Mouse (Mus musculus) adrenal gland, adult 18-20 months (tissue): Measurements from ENCODE around the gene Pde4dip. TPM values are rescaled to one million over a fixed set of nuclear protein-coding genes. Genes with fewer than 3 reads are reported as not detected.
A peak's percentile ranks its signal among the peaks of the same experiment; 100 is the strongest.

Experiments used
- DNase-seq, 2 experiments: peaks; one replicate each; pipeline ENCODE4 v3.0.0; 2021 to 2022; ENCODE audit warnings: low spot score in 2 of 2
- total RNA-seq, 2 experiments: library from RNA; stranded (reverse); gene quantifications; 1 replicate in 1 of 2; 2 replicates in 1 of 2; pipeline ENCODE4 v1.2.3; 2021

Pde4dip gene
- total RNA-seq, 2 experiments from 2014 or later = 24.8 to 32.6 TPM

GRCm38 (mm10) chr3:97803675-97804074, 84.8 kb downstream of the Pde4dip start:
- no peak for DNase-seq

- DNase-seq = no peak
Measured at GRCm38 (mm10) chr3:97802927-97803326, 85.6 kb downstream of the Pde4dip start.

DNA sequence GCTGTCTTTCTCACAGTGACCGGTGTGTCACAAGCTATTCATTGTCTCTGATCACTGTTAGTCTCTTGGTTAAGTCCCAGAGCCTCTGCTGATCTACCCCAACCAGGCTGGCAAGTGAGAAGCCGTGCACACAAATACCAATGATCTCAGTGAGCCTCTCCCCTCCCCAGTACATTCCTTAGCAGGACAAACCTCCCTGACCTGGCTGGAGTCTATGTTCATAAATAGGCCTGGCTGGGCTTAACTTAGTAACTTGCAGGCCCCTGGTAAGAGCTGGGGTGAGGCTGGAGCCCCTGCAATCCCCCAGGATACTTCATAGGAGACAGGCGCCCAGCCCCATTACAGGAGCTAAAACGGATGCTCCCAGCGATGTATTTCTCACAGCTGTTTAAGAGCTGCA, 86.2 kb downstream of the Pde4dip start:
- no peak for DNase-seq

DNA sequence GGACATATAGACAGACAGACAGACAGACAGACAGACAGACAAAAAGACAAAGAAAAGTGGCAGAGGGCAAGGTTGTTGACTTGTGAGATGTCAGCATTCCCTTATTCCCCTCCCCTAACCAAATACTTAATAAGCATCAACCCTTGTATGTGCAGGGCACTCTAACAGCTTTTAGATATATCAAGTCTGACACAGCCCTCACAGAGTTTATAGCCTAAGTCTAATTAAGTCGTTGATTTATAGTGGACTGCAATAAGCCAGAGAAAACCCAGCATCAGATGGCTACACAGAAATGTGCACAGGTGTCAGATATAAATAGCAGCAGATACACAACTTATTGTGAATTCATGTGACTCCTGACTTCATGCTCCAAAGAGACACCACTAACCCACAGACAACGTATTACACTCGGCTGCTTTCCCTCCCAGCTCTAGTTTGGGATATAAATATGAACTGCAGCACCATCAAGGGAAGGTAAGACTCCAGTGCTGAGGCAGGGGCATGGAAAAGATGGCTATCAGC, 87.3 kb downstream of the Pde4dip start:
- DNase-seq = no peak

GRCm38 (mm10) chr3:97800657-97801056, 87.8 kb downstream of the Pde4dip start:
- no peak for DNase-seq

DNA sequence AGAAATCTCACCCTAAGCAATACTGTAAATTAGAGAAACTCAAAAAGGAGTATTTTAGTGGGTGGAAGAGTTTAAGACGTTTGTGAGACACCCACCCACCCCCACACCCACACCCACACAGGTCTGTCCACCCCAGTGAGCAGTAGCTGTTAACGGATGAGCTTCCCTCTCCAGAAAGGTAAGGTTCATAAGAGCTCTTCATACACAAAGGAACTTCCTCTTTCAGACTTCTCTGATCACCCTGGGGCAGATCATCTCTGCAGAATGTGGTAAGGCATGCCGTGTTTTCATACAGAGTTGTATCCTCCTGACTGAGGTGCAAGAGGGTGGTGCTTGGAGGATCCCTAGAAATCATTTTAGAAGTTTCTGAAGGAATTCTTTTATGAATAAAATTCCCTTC, 88.5 kb downstream of the Pde4dip start:
- DNase-seq = no peak

- no peak for DNase-seq
Measured at GRCm38 (mm10) chr3:97799267-97799666, 89.2 kb downstream of the Pde4dip start.

GRCm38 (mm10) chr3:97797371-97797770, 91.1 kb downstream of the Pde4dip start:
- DNase-seq = no peak

GRCm38 (mm10) chr3:97793995-97794394, 94.5 kb downstream of the Pde4dip start:
- no peak for DNase-seq

DNA sequence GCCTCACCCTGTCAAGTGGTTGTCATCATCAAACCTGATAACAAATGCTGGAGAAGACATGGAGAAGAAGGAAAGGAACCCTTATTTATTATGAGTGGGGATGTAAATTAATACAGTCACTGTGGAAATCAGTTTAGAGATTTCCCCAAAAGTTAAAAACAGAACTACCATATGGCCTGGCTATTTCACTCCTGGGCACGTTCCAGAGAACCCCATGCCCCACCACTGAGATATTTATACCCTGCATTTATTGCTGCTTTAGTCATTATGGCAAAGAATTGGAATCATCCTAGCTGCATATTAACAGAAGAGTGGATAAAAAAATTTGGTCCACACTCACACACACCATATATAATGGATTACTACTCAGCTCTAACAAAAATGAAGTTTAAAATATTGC, 98.4 kb downstream of the Pde4dip start:
- no peak for DNase-seq

- no peak for DNase-seq
Measured at GRCm38 (mm10) chr3:97789317-97789716, 99.2 kb downstream of the Pde4dip start.

DNA sequence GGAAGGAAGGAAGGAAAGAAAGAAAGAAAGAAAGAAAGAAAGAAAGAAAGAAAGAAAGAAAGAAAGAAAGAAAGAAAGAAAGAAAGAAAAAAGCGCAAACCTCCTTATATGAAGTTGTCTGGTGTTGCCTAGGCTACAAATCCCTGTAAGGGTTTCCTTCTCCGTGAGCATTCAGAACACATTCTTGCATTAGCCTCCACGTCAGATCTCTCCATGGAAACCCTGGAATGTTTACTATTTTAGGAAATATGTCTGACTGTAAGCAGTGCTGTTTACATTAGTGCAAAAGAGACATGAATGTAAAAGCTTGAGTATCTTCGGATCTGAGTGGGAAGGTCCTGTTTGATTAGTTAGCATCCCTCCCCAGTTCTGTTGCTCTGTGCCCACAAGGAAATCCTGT, 112.3 kb downstream of the Pde4dip start:
- DNase-seq = no peak

DNA sequence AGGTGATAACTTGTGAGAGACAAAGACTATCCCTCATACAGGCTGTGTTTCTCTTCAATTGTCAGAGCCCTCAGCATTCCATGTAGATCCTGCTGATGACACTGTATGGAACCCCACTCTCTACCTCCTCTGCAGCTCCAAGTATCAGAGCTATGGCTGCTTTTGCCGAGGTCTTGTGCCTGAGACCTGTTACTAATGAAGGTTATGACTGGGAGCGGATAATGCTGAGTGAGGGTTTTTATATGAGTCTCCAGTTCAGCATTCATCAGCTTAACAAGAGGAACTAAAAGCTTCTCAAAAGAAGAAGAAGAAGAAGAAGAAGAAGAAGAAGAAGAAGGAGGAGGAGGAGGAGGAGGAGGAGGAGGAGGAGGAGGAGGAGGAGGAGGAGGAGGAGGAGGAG, 112.8 kb downstream of the Pde4dip start:
- DNase-seq = no peak

DNA sequence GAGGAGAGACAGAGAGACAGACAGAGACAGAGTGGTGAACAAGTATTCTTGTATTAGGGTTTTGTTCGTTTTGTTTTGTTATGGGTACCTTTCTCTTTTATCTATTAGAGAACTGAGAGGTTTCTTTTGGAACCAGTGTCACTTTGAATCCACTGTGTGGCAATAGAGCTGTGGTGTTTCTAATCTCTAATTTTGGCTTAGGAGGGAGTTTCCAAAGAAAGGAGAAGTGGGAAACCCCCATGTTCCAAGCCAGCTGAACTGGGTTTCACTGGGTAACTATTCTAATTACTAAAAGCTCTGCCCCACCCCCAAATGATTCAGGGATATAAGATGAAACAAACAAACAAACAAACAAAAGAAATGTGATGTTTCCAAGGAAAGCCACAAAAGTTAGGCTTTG, 113.6 kb downstream of the Pde4dip start:
- DNase-seq = no peak

DNA sequence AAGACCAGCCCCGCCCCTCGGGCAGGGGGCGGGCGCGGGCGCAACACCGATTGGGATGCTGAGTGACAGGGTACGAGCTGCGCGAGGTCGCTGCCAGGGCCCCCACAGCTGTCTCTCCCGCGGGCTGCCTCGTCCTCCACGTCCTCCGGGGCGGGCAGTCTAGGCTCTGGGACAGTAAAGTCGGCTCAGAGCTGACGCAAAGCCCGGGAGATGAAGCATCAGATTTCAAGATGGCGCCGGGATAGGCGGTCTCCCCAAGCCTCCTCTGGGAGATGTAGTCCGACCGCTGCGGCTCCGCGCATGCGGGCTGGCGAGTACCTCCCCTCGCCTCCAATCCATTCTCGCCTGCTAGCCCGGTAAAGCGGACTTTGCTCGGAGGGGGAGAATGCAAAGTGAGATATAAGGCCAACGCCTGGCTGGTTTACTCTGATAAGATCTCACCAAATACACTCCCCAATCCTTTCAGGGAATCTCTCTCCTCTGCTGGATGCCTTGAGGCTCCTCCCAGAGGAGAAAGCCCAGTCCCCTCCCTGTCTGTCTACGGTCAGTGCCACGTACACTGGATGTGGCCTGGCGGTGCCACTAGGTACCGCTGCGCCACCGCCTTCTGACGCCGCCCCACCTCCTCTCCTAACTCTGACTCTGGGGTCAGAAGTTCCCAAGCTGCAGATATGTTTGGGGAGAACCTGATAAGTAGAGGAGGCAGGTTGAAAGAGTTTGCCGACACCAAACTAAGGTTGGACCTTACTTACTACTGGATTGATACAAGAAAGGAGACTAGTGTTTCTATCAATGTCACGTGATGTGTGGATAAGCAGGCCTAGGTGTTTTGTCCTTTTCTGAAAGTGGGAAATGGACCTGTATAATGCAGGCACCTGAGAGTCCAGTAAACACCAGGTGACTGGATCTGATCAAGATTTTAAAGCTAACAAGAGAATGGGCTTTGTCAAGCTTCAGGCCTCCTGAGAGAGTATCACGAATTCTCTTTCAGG, 120.4 kb downstream of the Pde4dip start:
- peak; percentile 86 for DNase-seq

GRCm38 (mm10) chr3:97767041-97767770, 121.3 kb downstream of the Pde4dip start:
- peak in 1 of 2 experiments; percentile 21 for DNase-seq

- no peak for DNase-seq
Measured at GRCm38 (mm10) chr3:97766459-97766858, 122.0 kb downstream of the Pde4dip start.

DNA sequence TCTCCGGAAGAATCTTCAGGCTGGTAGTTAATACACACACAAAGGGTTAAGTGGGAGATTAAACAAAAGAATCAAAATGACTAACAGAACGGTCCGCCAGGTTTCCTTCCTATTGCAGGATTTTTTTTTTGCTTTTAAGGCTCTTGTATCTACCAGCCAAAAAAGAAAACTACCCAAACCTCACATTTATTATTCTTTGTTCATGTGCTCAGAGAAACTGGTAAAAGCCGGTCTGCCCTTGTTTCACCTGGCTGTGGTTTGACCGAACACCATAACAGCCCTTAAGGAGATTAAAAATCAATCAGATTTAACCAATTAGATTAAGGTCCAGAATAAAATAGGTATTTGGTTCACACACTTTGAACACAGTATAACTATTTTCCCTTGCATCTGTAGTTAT, 124.4 kb downstream of the Pde4dip start:
- DNase-seq = no peak

- DNase-seq = no peak
Measured at GRCm38 (mm10) chr3:97761951-97762350, 126.6 kb downstream of the Pde4dip start.

- no peak for DNase-seq
Measured at GRCm38 (mm10) chr3:97761168-97761567, 127.3 kb downstream of the Pde4dip start.

DNA sequence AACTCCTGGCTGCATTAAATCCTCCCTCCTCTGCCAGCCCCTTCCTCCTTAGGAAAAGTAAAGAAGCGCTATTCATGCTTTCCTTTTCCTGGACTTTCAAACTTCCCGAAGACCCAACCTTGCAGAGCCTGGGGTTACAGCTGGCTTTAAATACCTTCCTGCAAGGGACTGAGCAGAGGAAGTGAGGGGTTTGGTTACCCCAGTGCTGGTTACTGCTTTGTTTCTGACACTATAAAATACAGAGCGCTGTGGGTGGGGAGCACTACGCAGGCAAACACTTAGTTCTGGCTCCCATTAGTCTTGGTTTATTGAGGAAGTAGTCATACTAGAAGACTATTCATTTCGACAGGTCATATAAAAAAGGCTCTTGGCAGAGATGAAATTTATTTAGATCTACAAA, 128.7 kb downstream of the Pde4dip start:
- no peak for DNase-seq

- no peak for DNase-seq
Measured at GRCm38 (mm10) chr3:97757501-97757900, 131.0 kb downstream of the Pde4dip start.
